Mouse (Mus musculus): ENCODE data around the gene Snip1. TPM values are rescaled to one million over a fixed set of nuclear protein-coding genes. Genes with fewer than 3 reads are reported as not detected.

Gene Snip1
- total RNA-seq (2021) = 10 to 100 TPM; 13.8 to 16.3 TPM

DNA sequence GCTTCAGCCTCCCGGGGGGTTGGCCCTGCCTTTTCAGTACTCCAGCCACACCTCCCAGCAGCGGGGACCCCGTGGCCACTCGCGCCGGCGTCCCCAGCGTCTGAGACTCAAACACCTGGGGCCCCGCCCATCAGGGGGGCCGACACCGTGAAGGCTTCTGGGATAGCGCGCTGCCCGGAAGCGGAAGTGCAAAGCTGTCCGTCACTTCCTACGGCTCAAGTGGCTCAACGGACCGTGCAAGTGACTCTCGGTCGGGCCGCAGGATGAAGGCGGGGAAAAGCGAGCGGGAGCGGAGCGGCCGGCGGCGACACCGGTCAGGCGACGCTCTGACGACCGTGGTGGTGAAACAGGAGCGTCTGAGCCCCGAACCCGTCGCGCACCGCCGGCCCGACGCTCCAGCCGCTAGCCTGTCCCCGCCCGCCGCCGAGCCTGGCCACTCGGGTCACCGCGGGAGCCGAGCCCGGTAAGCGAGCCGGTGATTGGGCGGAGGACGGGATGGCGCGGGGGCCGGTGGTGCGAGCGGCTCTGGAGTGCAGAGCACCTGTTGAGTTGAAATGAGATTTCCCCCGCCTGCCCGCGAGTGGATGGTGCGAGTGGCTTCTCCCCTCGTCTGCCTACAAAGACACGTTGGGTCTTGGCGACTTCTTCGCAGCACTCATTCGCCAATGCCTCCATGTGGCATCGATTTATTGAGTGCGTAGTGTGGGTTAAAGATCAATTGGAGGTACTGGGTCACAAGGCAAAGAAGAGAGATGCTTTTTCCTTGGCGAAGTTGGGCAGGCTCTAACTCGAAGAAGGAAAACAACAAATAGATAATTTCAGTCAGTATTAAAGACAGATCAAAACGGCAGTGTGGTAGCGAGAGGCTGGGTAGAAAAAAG is at the start of gene Snip1:
TSS of gene Snip1 (plus strand) at position 183 of the 881 bp plus-strand sequence.
- DNase-seq (ENCODE audit: extremely low spot score in 1 of 2, low spot score in 1 of 2) = peak; percentile 86 to 89

GRCm38 (mm10) chr4:125017431-125017830 is 49.0 kb upstream of the Snip1 start:
- no peak for DNase-seq (ENCODE audit: extremely low spot score in 1 of 2, low spot score in 1 of 2)

GRCm38 (mm10) chr4:125020780-125021538 is 45.5 kb upstream of the Snip1 start:
- no peak for DNase-seq (ENCODE audit: extremely low spot score in 1 of 2, low spot score in 1 of 2)

GRCm38 (mm10) chr4:125029891-125030614 is 36.4 kb upstream of the Snip1 start:
- peak; percentile 80 to 86 for DNase-seq (ENCODE audit: extremely low spot score in 1 of 2, low spot score in 1 of 2)

GRCm38 (mm10) chr4:125034341-125034740 is 32.1 kb upstream of the Snip1 start:
- no peak for DNase-seq (ENCODE audit: extremely low spot score in 1 of 2, low spot score in 1 of 2)

DNA sequence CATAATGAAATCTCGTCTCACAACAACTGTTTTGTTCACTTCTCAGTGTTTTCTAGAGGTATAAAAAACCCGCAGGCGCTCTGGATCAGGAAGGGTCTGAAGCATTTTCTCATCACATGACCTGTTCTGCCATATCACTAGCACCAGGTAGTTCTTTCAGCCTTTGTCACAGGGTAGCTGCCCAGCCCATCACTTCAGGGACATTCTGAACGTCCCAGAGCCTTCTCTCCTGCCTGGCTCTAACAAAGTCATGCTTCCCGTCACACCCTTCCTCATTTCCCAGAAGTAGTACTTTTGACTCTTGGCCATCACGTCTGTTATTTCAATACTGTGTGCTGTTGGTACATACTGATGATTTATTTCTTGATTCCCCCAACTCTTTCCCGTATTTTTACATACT is 22.0 kb upstream of the Snip1 start:
- no peak for DNase-seq (ENCODE audit: extremely low spot score in 1 of 2, low spot score in 1 of 2)

DNA sequence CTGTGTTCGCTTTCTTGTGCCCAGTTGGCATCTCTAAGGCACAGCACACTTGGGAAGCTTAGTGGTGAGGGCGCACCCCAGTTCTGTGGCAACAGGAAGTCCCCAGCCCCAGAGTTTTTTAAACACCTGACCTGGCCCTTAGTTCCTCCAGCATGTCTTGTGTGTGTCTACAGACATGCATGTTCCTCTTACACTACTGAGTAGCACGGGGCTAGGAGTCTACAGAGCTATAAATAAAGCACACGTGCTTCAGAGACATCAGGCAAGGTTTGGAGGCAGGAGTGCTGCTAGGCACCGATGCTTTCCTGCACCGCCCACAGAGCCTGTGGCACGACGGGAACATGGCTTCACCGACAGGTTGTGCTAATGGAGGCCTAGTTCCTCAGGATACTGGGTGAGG is 11.1 kb upstream of the Snip1 start:
- no peak for DNase-seq (ENCODE audit: extremely low spot score in 1 of 2, low spot score in 1 of 2)

DNA sequence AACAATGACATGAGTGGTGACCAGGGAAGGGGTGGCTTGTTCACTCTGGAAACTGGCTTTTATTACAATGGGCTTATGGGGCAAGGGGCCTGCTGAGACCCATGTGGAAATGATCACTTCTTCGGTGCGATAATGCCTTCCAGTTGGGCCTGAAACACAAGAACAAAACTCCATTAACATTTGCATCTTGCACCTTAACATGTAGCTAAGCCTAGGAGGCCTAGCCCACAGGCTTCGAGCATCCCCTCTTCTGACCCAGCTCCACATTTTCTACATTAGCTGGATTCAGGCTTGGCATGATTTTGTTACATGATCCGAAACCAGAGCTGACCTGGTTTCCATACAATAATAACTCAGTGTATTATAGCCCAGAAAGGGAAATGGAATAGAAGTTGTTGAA is 10.0 kb upstream of the Snip1 start:
- no peak for DNase-seq (ENCODE audit: extremely low spot score in 1 of 2, low spot score in 1 of 2)

DNA sequence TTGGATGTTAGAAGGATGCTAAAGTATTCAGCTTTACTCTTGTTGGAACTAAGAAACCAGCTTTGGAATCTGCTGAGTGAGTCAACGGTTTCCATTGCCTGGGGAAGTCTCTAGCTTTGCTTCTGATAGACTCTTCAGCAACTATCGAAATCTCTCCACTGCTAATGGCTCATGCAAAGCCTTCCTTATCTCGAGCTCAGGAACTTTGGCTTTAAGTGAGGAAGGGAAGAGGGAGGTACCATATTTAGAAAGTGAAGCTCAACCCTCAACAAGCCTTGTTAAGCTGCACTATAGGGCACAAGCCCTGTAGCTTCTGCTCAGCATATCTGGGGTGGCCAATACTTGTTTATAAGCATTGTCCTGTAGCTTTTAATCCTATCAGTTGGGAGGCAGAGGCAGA is 9.2 kb upstream of the Snip1 start:
- no peak for DNase-seq (ENCODE audit: extremely low spot score in 1 of 2, low spot score in 1 of 2)

- no peak for DNase-seq (ENCODE audit: extremely low spot score in 1 of 2, low spot score in 1 of 2)
These were observed 8.4 kb upstream of the Snip1 start for GRCm38 (mm10) chr4:125058033-125058432.

GRCm38 (mm10) chr4:125059025-125059424 is 7.4 kb upstream of the Snip1 start:
- peak; percentile 44 to 63 for DNase-seq (ENCODE audit: extremely low spot score in 1 of 2, low spot score in 1 of 2)

- DNase-seq (ENCODE audit: extremely low spot score in 1 of 2, low spot score in 1 of 2) = no peak
These were observed 2.6 kb upstream of the Snip1 start for GRCm38 (mm10) chr4:125063829-125064228.

DNA sequence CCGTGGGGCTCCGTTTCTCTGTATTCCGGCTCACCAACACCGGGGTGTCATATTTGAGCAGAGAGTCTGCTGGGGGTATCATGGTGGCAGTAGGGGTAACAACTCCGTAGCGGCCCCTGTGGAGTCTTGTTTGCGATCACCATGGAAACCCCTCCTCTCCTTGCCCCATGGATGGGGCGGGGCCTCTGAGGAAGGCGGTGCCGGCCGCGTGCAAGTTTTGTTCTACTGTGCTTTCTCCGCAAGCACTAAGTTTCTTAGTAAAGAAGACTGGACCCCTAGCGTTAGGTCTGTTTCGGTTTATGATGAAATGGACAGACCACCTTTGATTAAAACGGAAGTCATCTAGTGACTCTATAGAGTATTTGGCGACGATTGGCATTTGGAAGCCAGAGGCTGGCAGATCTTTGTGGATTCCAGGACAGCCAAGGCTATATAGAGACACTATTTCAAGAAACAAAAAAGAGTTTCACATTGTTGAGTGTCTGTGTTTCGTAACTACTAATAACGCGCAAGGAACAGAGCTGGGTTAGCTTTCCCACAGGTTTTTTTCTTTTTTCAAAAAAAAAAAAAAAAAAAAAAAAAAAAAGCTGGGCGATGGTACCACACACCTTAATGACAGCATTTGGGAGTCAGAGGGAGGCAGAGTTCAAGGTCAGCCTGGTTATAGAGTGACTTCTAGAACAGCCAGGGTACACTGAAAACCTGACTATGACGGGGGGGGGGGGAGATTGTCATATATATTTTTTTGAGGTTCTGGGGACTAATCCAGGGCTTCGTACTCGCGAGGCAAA is 760 bp upstream of the Snip1 start, which contains the start of gene Dnali1:
TSS of gene Dnali1 (minus strand) at position 187 of the 791 bp plus-strand sequence.
- peak in 1 of 2 experiments; percentile 33 for DNase-seq (ENCODE audit: extremely low spot score in 1 of 2, low spot score in 1 of 2)

- DNase-seq (ENCODE audit: extremely low spot score in 1 of 2, low spot score in 1 of 2) = no peak
These were observed 11.2 kb downstream of the Snip1 start for GRCm38 (mm10) chr4:125077700-125078099.

GRCm38 (mm10) chr4:125078698-125079097 is 12.2 kb downstream of the Snip1 start:
- DNase-seq (ENCODE audit: extremely low spot score in 1 of 2, low spot score in 1 of 2) = no peak

- DNase-seq (ENCODE audit: extremely low spot score in 1 of 2, low spot score in 1 of 2) = peak; percentile 92 to 97
These were observed 18.2 kb downstream of the Snip1 start, which contains the start of gene Meaf6 for GRCm38 (mm10) chr4:125084403-125085345. Gene Meaf6, plus strand, starts transcription at chr4:125085134.

DNA sequence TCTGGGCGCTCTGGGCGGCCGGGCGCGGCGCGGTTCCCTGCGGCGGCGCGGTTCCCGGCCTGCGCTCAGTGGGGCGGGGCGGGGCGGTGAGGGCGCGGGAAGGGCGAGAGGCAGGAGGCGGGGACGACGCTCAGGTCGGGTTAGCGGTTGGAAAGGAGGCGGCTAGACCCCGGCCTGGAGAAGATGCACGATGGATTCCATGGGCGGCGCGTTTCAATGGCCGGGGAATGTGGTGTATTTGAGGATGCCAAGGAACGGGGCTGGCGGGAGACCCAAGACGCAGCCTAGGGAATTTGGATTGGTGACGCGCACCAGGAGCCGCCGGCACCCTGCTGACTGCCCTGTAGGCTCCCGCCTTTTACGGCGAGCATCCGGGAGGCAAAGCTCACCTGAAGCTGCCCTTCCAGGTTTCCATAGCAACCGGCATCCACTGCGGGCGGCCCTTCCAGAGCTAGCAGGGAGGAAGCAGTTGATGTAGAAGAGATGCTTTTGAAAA is 18.9 kb downstream of the Snip1 start:
- DNase-seq (ENCODE audit: extremely low spot score in 1 of 2, low spot score in 1 of 2) = peak in 1 of 2 experiments; percentile 52

DNA sequence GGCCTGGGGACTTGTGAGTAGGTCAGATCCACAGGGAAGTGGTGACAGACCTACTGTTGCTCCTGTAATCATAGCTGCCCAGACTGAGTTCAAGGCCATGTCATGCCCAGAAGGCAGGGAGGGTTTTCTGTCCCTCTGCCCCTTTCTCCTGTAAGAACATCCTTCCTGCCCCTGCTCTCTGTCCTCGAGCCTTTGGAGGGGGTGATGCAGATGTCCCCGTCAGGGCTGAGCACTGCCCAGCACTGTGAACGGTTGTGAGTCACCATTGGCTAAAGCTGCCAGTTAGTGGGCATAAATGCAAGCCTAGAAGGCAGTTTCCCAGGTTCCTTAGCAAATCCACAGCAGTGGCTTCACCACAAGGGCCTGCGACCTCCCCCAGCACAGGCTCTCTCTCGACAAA is 26.6 kb downstream of the Snip1 start:
- DNase-seq (ENCODE audit: extremely low spot score in 1 of 2, low spot score in 1 of 2) = no peak

DNA sequence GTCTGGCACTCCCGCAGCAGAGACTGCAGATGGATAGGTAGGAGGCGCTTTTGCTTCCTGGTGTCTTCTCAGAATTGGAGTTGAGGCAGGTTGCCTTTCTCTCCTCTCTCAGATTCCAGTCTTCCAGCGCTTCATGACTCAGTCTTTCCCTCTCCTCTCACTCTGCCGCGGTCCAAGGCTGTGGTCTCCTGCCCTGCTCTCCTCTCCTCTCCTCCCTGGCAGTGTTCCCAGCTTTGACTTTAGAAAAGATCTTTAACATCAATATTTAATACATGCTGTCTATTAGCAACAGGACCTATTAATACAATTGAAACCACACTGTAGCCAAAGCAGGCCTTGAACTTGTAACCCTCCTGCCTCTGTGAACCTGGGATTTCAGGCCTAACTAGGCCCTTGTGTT is 29.6 kb downstream of the Snip1 start:
- no peak for DNase-seq (ENCODE audit: extremely low spot score in 1 of 2, low spot score in 1 of 2)

All from layer of hippocampus, postnatal 25 days (tissue).